Mouse (Mus musculus): Measurements from ENCODE around the gene Pate2.
A peak's percentile ranks its signal among the peaks of the same experiment; 100 is the strongest.

Gene Pate2

DNA sequence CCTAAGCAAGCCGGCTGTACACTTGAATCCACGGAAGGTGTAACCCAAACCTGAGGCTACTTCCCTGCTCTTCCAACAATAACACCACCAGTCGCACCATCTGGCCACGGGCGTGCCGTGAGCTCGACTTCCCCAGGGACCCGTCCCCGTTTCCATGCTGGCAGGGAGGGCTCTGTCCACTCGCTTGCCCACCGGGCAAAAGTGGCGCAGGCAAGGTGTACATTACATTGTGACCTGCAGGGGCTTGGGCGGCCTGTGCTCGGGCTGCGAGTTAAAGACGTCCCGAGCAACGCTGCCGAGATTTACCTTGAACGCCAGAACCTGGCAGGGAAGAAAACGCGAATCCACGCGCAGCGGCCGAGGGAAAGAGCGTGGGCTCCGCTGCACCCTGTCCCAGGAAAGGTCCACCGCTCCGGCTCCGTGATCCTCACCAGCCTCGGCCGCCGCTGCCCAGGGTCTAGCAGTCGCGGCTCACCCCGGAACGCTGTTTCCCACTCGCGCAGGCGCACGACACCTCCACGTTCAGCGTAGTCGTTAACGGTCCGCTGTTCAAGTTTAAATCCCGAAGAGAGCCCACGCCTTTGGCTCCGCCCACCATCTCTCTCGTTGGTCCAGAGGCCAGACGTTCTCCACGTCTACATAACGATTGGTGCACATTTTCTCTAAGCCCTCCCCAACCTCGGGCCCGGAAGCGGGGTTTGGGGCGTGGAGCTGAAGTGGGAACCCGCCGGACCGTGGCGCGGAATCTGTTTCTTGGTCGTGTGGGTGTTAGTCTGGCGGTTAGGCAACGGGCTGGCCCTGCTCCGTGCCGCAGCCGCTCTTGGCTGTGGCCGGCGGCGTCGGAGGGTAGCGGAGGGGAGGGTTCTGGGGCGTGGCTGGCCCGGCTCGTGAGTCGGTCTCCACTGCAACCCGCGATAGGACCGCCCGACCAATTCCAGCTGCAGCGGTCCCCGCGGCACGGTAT lies at the start of gene Pate2, which contains the start of gene Hyls1:
Pate2 (plus strand) TSS at position 714 of the 964 bp plus-strand sequence.
Hyls1 (minus strand) TSS at position 828 of the 964 bp plus-strand sequence.
- peak; percentile 93 to 96 for DNase-seq

DNA sequence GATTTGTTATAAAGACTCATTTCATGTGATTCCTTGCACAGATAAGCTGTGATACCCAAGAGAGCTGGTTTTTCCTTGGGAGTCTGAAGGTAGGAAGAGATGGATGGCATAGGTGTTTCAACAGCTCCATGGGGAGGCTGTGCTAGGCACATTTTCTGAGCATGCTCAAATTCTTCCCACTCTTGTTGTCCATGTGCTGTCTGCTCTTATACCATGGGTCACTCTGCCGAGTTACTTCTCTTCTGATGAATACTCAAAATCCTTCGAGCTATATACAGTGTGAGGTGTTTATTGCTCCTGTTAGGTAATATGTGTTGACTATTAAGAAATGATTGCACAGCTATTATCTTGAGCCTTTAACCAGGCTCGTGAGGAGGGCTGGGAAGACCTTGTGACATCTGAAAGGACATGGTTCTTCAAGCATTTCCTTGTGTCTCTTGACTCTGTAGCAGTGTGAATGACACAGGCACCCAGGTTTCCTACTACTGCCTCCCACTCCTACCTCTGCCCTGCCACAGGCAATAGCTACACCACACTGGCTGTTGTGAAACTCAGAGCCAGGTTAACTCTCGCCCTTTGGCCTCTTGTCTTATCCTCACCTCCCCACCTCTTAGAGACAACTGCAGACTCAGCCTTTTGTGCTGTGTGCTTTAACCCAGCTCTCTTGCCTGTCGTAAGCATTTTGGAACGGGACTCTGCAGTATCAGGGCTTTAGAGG lies 49.3 kb upstream of the Pate2 start:
- DNase-seq: no peak

DNA sequence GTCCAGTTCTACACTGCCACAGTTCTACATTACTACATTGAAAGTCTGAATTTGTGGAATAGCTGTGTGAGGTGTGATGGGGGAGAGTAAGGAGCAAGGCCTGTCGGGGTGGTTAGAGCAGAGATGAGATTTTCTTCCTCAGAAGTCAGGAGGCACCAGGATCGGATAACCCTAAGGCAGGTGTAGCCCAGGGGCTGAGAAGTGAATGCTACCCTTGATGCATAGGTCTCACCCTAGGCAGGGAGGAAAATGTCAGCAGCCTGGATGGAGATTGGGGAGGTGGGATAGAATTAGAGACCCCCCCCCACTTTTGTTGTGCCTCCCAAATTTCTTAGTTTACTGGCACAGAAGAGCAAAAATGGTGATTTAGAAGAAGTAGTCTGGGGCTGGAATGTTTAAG lies 47.8 kb upstream of the Pate2 start:
- no peak for DNase-seq

DNA sequence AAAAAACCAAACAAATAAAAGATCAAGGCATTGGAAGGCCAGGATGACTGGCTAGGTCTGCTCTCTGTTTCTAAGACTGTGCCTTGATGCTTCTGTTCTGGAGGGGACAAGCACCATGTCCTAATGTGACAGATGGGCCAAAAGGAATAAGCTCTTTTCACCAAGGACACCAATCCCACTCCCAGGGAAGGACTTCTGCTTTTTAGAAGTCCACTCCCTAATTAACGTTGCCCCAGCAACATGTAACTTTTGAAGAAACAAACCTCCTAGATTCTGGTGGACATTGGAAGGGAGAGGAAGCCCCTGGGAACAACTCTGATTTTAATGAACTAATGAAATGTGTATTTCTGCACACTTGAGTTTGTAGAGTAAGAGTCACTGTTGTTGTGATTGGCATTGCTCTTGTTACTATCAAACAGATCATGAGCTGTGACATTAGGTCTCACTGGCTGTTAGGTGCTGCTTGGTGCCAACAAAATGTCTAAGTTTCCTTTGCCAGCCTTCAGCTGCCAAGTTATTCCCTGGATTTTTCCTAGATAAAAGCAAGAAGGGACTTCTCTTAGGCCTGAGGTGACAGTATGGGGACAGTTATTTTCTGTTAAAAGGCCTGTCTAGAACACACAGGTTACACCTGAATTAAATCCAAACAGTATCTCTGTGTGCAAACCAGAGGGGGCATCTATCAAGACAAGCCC lies 47.1 kb upstream of the Pate2 start:
- no peak for DNase-seq

DNA sequence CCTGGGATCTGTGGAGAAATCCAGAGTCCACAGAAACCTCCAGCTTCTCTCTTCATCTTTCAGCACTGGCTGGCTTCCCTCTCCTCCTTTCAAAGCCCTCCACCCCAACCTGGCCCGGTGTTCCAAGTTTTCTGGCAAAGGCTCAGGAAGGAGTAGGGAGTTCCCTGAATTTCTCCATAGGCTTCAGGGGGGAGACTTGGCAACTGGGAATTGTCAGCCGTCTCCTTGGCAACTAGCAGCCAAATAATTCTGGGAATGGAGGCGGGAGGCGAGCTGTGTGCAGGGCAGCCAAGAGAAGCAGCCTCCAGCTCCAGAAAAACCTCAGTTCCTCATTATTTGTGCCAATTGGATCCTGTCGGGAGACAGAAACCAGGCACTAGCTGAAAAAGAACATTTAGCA lies 46.5 kb upstream of the Pate2 start:
- DNase-seq: peak; percentile 47 to 53

DNA sequence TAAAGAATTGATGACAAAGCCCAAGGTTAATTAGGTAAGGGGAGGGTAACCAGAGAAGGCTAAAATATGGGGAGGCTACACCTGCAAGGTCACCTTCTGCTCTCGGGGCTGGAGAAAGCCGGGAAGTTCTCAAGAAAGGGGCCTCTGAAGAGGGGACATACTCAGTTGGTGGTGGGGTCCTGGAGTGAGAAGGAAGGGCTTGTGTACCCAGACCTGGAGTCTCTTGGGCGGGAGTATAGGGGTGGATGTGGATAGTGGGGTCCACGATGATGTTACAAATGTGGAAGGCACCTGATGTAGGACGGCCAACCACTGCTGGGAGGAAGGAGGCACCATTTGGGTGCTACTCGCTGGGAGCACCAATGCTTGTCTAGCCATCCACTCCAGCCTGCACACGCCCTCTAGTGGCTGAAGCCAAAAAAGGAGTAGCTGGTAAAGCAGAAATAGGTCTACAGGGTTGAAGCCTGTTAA lies 46.1 kb upstream of the Pate2 start:
- DNase-seq: peak; percentile 82 to 84

DNA sequence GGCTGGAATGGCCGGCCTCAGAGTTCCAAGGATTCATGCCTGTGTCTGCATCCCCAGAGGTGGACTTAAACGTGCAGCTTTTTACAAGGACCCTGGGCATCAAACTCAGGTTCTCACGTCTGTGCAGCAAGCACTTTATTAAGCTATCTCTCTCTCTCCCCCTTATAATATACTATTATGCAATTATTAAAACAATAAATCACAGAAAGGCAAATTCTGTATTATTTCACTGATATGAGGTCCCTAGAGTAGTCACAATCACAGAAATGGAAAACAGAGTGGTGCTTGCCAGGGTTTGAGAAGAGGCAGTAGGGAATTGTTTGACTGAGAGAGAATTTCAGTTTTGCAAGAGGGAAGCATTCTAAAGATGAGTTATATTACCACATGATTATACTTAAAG lies 40.9 kb upstream of the Pate2 start:
- DNase-seq: no peak

DNA sequence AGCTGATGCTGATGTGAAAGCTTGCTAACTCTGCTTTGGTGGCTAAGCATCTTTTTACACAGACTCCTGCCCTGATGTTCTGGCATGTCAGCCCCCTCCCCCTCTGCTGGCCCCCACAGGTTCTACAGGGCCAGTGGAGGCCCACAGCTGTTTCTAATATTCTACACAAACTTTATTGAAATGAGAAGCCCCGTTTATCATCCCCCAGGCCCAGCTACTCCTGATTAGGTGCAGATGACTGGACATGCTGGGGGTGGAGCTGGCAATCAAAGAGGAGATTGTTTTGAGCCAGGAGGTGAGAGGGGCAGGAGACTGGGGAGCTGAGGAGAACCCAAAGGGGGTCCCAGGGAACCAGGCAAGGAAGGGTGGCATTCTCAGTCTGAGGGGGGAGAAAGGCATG lies 40.3 kb upstream of the Pate2 start:
- no peak for DNase-seq

DNA sequence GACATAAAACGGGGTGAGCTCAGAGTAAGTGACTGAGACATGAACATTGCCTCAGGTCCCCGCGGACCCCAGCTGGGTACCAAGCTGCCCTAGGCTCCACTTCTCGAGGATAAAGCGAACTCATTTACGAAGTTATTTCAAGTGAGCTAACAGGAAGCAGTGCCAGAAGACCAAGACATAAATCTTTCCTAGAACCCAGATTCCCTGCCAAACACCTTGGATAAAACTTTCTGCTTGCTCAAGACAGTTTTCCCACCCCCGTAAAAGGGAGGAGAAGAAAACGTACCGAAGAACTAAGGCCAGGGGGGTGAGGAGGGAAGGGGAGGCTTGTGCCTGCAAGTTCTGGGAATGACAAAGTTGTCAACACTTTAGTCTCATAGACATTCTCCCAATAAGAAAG lies 36.8 kb upstream of the Pate2 start:
- no peak for DNase-seq

DNA sequence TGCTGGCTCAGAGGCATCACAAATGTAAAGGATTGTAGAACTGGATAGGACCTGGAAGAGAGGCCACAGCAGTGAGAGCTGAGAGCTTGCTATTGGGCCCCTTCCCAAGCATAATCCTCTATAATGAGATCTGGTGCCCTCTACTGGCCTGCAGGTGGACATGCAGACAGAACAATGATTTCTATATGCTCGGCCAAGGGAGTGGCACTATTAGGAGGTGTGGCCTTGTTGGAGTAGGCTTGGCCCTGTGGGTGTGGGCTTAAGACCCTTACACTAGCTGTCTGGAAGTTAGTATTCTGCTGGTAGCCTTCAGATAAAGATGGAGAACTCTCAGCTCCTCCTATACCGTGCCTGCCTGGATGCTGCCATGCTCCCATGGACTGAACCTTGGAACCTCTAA lies 35.0 kb upstream of the Pate2 start:
- peak; percentile 50 to 72 for DNase-seq

DNA sequence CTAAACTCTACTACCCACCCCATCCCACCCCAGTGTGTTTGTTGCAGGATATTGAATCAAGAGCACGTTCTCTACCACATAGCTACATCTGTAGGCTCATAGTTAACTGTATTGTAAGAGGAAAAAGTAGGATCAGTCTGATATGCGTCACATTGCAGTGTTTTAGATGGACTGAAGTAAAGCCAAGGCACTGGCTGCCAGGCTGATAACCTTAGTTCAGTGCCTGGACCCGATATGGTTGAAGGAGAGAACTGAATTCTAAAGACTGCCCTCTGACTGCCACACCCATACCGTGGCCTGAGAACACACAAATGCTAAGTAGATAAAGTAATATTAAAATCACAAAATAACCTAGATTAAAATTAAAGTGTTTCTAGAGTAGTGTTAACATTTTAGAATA lies 34.2 kb upstream of the Pate2 start:
- DNase-seq: no peak

DNA sequence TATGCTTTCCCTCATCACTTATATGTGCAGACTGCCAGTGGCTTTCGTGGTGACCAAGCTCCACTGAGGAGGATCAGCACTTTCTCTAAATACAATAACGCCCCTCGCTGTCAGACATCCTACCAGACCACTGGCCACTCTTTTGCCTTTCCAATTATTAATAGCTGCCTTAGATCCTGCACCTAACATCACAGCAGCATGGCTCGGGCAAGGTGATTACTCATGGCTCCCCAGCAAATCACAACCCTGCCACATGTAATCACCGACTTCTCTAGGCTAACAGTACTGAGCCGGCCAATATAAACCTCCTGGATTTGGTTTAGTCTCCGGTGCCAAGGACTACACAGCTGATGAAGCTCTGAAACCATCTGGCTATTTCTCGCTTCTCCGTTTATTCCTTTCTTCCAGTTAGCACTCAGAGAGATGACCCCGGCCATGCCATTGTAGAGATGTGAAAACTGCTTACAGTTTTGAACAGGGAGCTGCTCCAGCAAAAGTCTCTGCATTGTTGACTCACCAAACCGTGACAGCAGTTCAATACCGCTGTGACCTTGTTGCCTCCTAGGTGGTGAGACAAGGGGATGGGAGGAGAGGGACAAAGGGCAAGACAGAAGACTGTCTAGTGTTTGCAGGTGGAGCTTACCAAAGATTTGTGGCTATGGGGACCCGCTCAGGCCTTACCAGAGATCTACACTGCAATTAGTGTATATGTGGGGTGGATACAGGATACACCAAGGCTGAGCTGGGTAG lies 30.9 kb upstream of the Pate2 start:
- DNase-seq: no peak

DNA sequence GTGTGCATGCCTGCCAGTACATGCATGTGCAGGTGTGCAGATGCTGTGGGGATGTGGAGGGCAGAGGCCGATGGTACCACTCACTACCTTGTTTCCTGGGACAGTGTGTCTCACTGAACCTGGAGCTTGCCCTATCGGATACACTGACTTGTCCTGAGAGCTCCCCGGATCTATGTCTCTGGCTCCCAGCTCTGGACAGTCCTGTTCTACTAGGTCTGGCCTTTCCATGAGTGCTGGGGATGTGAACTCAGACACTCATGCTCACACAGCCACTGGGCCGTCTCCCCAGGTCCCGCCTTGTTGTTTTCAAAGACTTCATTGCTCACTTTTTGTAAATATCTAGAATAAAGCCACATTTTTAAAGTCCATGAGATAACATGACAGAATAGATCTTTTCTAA lies 29.1 kb upstream of the Pate2 start:
- no peak for DNase-seq

DNA sequence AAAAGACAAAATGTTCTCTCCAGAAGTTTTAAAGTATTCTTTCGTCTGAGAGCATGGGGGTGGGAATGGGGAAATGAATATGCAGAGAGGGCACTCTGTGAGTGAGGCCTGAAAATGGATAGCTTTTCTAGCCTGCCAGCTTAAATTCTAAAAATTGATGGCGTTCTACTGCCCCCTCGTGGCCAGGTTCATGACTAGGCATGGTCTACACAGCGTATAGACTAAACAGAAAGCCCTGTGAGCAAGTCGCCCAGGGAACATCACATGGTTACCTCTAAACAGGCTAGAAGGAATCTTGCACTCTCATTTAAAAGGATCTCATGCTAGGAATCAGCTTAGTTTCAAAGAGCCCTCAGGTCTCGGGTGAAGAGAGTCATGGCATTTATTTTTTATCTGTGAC lies 28.6 kb upstream of the Pate2 start:
- peak; percentile 82 to 83 for DNase-seq

DNA sequence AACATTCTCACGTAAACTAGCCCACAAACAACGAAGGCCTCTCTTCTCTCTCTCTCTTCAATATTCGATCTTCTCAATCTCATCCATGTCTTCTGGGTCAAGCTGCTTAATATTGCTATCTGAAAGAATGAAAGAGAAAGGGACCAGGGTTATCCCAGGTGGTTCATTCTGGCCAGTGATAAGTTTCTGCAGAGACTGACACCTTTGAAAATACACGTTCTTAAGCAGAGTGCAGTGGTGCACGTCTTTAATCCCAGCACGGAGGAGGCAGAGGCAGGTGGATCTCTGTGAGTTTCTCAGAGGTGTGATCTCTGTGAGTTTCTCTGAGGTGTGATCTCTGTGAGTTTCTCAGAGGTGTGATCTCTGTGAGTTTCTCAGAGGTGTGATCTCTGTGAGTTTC lies 28.1 kb upstream of the Pate2 start:
- DNase-seq: no peak

DNA sequence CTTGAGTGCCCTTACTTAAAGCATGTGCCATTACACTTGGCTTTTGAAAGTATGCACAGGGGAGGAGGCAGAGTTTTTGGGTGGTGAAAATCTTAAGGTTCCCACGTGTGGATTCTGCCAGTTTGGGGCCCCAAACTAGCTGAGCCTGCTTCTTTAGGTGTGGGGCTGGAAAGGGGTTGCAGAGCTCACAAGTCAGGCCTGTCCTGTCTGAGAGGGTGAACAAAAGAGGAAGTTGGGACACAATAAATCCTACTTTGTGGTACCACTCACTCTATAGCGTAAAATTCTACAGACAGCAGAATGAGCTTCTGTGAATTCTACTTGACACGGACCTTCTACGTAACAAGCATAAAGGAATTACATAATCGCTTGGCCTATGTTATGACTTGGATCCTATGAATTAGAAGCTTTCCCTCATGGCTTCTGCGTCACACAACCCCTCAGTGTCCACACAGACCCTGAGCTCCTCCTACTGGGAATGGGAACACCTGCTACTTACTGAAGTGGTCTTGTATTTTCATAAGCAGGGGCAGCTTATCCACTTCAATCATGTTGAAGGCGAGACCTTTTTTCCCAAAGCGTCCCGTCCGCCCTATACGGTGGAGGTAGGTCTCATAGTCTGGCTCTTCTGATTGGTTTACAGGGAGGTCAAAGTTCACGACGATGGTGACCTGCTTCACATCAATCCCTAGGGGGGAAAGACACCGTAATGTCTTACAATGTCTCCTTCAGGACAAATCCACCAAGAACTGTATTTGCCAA lies 26.8 kb upstream of the Pate2 start:
- DNase-seq: no peak

DNA sequence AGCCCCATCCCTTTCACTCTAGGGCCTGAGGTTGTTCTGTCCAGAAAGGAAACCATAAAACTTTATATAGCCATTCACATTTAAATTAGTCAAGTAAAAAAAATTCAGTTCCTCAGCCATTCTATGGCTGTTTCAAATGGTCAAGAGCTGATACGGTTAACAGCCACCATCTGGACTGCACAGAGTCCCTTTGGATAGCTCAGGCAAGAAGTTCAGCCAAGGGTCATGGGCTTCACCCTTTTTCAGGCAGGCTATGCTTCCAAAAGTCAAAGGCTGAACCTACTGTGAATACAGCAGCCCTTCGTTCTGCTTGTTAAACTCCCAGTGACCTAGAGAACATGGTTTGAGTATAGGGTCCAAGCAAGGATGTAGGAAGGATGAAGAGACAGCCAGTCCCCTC lies 25.4 kb upstream of the Pate2 start:
- DNase-seq: no peak

DNA sequence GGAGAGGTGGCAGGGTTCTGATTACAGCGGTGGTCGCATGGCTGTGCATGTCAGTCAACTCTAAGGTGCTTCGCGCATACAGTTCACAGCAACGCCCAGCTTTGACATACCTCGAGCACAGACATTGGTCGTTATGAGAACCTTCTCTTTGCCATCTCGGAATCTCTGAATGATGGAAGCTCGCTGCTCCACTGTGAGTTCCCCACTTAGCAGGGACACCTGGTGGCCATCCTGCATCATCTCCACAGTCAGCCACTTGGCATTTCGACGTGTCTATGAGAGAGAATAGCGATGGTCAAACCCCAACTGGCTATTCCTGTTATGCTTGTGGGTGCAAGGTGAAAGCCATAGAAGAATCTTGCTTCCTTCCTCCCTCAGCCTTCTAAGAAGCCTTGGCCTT lies 24.4 kb upstream of the Pate2 start:
- DNase-seq: no peak

DNA sequence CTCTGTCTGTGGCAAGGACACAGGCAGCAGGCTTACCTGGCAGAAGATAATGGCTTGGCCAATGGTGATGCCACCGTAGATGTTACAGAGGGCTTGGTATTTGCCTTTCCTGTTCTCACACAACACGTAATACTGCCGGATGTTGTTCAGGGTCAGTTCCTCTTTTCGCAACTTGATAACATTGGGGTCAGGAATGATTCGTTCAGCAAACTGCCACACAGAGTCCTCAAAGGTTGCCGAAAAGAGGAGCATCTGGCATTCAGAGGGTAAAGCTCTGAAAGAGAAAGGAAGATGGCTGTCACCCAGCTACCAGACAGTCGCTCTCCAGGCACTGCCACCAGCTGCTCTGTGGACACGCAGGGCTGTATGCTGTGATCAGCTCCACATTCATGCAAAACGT lies 23.3 kb upstream of the Pate2 start:
- DNase-seq: no peak

DNA sequence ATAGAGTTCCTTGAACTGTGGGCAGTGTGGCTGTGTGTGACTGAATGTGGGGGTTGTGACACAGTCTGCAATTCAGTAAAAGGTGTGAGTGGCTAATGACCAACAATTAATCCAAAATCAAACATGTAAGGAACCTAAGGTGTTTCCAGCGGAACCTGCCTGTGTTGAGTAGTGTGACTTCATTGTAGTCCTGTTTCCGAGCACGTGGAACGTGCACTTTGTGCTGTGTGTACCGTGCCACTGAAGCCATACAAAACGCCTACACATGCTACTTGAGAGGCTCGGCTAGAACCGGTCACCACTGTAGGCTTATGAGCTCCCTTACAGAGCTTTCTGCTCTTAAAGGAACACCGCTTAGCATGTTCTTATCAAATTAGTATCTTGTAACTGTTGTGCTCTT lies 21.6 kb upstream of the Pate2 start:
- DNase-seq: no peak

DNA sequence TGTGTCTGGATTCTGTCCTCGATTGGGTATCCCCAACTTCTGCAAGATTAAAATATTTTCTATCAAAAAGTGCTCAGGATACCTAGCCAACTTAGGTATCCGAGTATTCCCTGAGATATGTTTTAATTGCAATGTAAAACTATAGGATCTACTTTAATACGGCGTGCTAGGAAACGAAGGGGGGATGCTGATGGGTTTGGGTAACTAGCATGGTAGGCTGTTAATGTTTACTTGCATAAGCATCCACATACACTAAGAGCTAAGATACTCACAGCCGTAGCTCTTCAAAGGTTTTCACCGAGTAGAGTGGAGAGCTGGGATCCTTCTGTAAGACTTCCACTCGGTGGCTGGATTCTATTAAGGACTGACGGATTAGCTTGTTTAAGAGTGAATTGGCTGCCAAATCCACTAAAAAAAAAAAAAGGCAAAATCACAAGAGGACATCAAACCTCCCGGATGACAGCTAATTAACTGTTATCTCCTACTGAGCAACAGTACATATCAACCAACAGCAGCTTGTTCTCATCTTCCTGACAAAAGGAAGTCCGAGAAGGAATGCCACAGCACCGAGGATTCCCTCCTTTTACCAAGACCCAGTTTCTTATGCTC lies 13.5 kb upstream of the Pate2 start:
- no peak for DNase-seq

Data from cerebellum, adult 18-20 months (tissue).